Mouse (Mus musculus): Measurements from ENCODE around the gene Mcm3. TPM values are rescaled to one million over a fixed set of nuclear protein-coding genes. Genes with fewer than 3 reads are reported as not detected.

Gene Mcm3
- polyA plus RNA-seq, 1 experiment from 2014 or later, result 114 TPM

- Histone ChIP-seq H3K4me3 (no peak overlapping the region), H3K27me3 (replicated peaks) (no peaks in the 10 kb centered on the region), H3K27ac (ENCODE audit: poor library complexity, severe bottlenecking) (no peak overlapping the region), H3K9ac (no peak overlapping the region), H3K4me1 (replicated peaks) (no peaks in the 10 kb centered on the region), H3K4me2 (no peak overlapping the region), H3K9me3 (replicated peaks) (no peaks in the 10 kb centered on the region), H3K36me3 (no peaks in the 10 kb centered on the region)
- no peak for ATAC-seq (ENCODE audit: insufficient number of reproducible peaks, low FRiP score)
- 71% methylated on average over 4 of the region's 4 CpGs for WGBS
Measured at GRCm38 (mm10) chr1:20761411-20761810, 58.7 kb downstream of the Mcm3 start.

DNA sequence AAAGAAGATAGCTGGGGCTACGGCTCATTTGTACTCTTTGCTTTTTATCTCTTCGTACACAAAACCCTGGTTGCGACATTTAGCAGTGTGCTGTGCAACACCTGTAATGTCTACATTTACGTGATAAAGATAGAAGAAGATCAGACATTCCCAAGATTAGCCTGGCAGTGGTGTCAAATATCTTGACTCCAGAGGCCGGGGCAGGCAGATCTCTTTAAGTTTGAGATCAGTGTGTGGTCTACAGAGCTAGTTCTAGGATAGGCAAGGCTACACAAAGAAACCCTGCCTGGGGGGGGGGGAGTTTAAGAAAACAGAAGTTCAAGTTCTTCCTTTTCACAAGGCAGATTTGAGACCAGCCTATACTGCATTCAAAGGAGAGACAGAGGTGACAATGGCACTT, 59.8 kb downstream of the Mcm3 start:
- no peak overlapping the region for H3K4me3 ChIP-seq
- H3K9me3 ChIP-seq (replicated peaks), result no peaks in the 10 kb centered on the region
- no peak overlapping the region for H3K27ac ChIP-seq (ENCODE audit: poor library complexity, severe bottlenecking)
- H3K4me1 ChIP-seq (replicated peaks), result no peaks in the 10 kb centered on the region
- no peak overlapping the region for H3K9ac ChIP-seq
- H3K4me2 ChIP-seq, result no peak overlapping the region
- H3K36me3 ChIP-seq, result no peaks in the 10 kb centered on the region
- no peak for ATAC-seq (ENCODE audit: insufficient number of reproducible peaks, low FRiP score)
- 67% methylated on average over 5 of the region's 5 CpGs for WGBS
- no peaks in the 10 kb centered on the region for H3K27me3 ChIP-seq (replicated peaks)

DNA sequence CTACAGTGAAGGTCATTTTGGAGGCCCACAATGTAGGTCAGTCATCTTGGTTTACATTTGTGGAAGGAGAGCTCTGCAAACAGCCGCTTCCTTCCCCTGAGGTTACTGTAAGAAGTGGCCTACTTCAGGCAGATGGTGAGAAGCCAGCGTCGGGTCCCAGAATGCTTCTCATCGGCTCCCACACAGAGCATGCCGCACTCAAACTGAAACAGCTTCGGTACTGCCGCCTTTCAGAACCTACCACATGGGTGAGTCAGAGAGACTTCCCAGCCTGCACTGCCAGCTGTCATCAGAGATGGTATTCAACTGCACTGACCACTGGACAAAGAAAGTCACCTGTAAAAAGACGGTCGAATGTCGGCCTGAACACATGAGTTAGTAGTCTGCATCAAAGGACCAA, 60.3 kb downstream of the Mcm3 start:
- no peaks in the 10 kb centered on the region for H3K36me3 ChIP-seq
- no peak overlapping the region for H3K9ac ChIP-seq
- H3K4me1 ChIP-seq (replicated peaks), result no peaks in the 10 kb centered on the region
- WGBS, result 76% methylated on average over 10 of the region's 10 CpGs
- no peak overlapping the region for H3K27ac ChIP-seq (ENCODE audit: poor library complexity, severe bottlenecking)
- no peaks in the 10 kb centered on the region for H3K9me3 ChIP-seq (replicated peaks)
- H3K4me2 ChIP-seq, result no peak overlapping the region
- H3K4me3 ChIP-seq, result no peak overlapping the region
- H3K27me3 ChIP-seq (replicated peaks), result no peaks in the 10 kb centered on the region
- ATAC-seq (ENCODE audit: insufficient number of reproducible peaks, low FRiP score), result no peak

- H3K4me1 ChIP-seq (replicated peaks), result no peaks in the 10 kb centered on the region
- no peaks in the 10 kb centered on the region for H3K27me3 ChIP-seq (replicated peaks)
- no peak overlapping the region for H3K4me2 ChIP-seq
- no peak overlapping the region for H3K27ac ChIP-seq (ENCODE audit: poor library complexity, severe bottlenecking)
- 78% methylated on average over 3 of the region's 3 CpGs for WGBS
- no peaks in the 10 kb centered on the region for H3K36me3 ChIP-seq
- H3K9me3 ChIP-seq (replicated peaks), result no peaks in the 10 kb centered on the region
- H3K4me3 ChIP-seq, result no peak overlapping the region
- H3K9ac ChIP-seq, result no peak overlapping the region
- no peak for ATAC-seq (ENCODE audit: insufficient number of reproducible peaks, low FRiP score)
Measured at GRCm38 (mm10) chr1:20757586-20757985, 62.5 kb downstream of the Mcm3 start.

DNA sequence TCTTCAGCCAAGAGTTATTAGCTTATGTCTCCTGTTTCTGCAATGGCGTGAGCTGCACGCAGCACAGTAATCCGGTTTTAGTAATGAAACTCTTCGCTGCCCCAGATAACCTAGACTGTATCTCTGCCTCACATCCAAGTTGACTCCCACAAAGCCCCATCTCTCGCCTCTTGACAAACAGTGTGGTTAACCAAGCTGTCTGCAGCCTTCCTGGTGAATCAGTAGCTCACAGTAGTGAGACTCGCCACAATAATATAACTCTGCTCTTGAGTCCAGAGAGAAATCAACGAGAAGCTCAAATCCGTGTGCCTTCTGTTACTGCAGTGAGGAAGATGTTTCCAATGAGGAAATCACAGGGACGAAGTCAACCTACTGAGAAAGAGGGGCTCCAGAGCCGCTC, 65.7 kb downstream of the Mcm3 start:
- no peaks in the 10 kb centered on the region for H3K4me1 ChIP-seq (replicated peaks)
- no peak overlapping the region for H3K4me3 ChIP-seq
- H3K27ac ChIP-seq (ENCODE audit: poor library complexity, severe bottlenecking), result no peak overlapping the region
- H3K27me3 ChIP-seq (replicated peaks), result no peaks in the 10 kb centered on the region
- H3K36me3 ChIP-seq, result no peaks in the 10 kb centered on the region
- no peak overlapping the region for H3K9ac ChIP-seq
- H3K9me3 ChIP-seq (replicated peaks), result peaks cover 6% of the 10 kb centered on the region; the same call in 1 of the 2 replicates
- no peak overlapping the region for H3K4me2 ChIP-seq
- ATAC-seq (ENCODE audit: insufficient number of reproducible peaks, low FRiP score), result no peak
- WGBS, result 72% methylated on average over 10 of the region's 10 CpGs

Other genes with a start within 250 kb of the Mcm3 start
- not detected in 2 replicates for gene Pkhd1, start 202.2 kb downstream of the Mcm3 start, polyA plus RNA-seq (2016; fragmentation: Nextera tagmentation; extraction: Ambion mirVana)
- gene Il17a, start 89.4 kb downstream of the Mcm3 start, polyA plus RNA-seq (2016; fragmentation: Nextera tagmentation; extraction: Ambion mirVana), result not detected in 2 replicates
- 0.15 TPM in 1 of 2 replicates, not detected in the other for gene Il17f, start 29.7 kb downstream of the Mcm3 start, polyA plus RNA-seq (2016; fragmentation: Nextera tagmentation; extraction: Ambion mirVana)
- gene Paqr8, start 70.3 kb upstream of the Mcm3 start, polyA plus RNA-seq (2016; fragmentation: Nextera tagmentation; extraction: Ambion mirVana), result 4.1 and 4.9 TPM in 2 replicates
- gene Efhc1, start 131.3 kb upstream of the Mcm3 start, polyA plus RNA-seq (2016; fragmentation: Nextera tagmentation; extraction: Ambion mirVana), result 0.99 and 1.1 TPM in 2 replicates